Mouse (Mus musculus): ENCODE results near the gene Atxn10.

The Atxn10 gene

GRCm38 (mm10) chr15:85469401-85469800 is 133.4 kb downstream of the Atxn10 start:
- no peak for DNase-seq (ENCODE audit: low spot score in 2 of 2)

- DNase-seq (ENCODE audit: low spot score in 2 of 2): no peak
Measured at GRCm38 (mm10) chr15:85474697-85475096, 138.7 kb downstream of the Atxn10 start.

GRCm38 (mm10) chr15:85477584-85477983 is 141.5 kb downstream of the Atxn10 start:
- DNase-seq (ENCODE audit: low spot score in 2 of 2): peak; percentile 53 to 61

- no peak for DNase-seq (ENCODE audit: low spot score in 2 of 2)
Measured at GRCm38 (mm10) chr15:85479365-85479764, 143.3 kb downstream of the Atxn10 start.

GRCm38 (mm10) chr15:85479919-85480318 is 143.9 kb downstream of the Atxn10 start:
- DNase-seq (ENCODE audit: low spot score in 2 of 2): no peak

- no peak for DNase-seq (ENCODE audit: low spot score in 2 of 2)
Measured at GRCm38 (mm10) chr15:85480630-85481029, 144.6 kb downstream of the Atxn10 start.

GRCm38 (mm10) chr15:85488900-85489299 is 152.9 kb downstream of the Atxn10 start:
- DNase-seq (ENCODE audit: low spot score in 2 of 2): no peak

GRCm38 (mm10) chr15:85489751-85490150 is 153.7 kb downstream of the Atxn10 start:
- no peak for DNase-seq (ENCODE audit: low spot score in 2 of 2)

- DNase-seq (ENCODE audit: low spot score in 2 of 2): no peak
Measured at GRCm38 (mm10) chr15:85494163-85494621, 158.1 kb downstream of the Atxn10 start.

- no peak for DNase-seq (ENCODE audit: low spot score in 2 of 2)
Measured at GRCm38 (mm10) chr15:85497548-85497947, 161.5 kb downstream of the Atxn10 start.

GRCm38 (mm10) chr15:85497981-85498475 is 162.0 kb downstream of the Atxn10 start:
- no peak for DNase-seq (ENCODE audit: low spot score in 2 of 2)

- DNase-seq (ENCODE audit: low spot score in 2 of 2): no peak
Measured at GRCm38 (mm10) chr15:85500267-85500666, 164.2 kb downstream of the Atxn10 start.

GRCm38 (mm10) chr15:85503127-85503526 is 167.1 kb downstream of the Atxn10 start, which contains the start of gene 7530416G11Rik:
TSS of gene 7530416G11Rik (minus strand) at chr15:85503227.
- no peak for DNase-seq (ENCODE audit: low spot score in 2 of 2)

- DNase-seq (ENCODE audit: low spot score in 2 of 2): no peak
Measured at GRCm38 (mm10) chr15:85505118-85505925, 169.3 kb downstream of the Atxn10 start.

- no peak for DNase-seq (ENCODE audit: low spot score in 2 of 2)
Measured at GRCm38 (mm10) chr15:85506680-85507079, 170.6 kb downstream of the Atxn10 start.

GRCm38 (mm10) chr15:85507370-85508014 is 171.4 kb downstream of the Atxn10 start:
- DNase-seq (ENCODE audit: low spot score in 2 of 2): no peak

Measured in natural killer cell, adult 2 months (primary cell).